Mouse (Mus musculus) cerebellum, postnatal 14 days (tissue): ENCODE results near the gene Phf1.

ENCODE experiments used
- DNase-seq, 2 experiments: peaks; one replicate each; pipeline ENCODE4 v3.0.0; 2021; ENCODE audit warnings: mixed read lengths in 2 of 2

Phf1 gene

DNA sequence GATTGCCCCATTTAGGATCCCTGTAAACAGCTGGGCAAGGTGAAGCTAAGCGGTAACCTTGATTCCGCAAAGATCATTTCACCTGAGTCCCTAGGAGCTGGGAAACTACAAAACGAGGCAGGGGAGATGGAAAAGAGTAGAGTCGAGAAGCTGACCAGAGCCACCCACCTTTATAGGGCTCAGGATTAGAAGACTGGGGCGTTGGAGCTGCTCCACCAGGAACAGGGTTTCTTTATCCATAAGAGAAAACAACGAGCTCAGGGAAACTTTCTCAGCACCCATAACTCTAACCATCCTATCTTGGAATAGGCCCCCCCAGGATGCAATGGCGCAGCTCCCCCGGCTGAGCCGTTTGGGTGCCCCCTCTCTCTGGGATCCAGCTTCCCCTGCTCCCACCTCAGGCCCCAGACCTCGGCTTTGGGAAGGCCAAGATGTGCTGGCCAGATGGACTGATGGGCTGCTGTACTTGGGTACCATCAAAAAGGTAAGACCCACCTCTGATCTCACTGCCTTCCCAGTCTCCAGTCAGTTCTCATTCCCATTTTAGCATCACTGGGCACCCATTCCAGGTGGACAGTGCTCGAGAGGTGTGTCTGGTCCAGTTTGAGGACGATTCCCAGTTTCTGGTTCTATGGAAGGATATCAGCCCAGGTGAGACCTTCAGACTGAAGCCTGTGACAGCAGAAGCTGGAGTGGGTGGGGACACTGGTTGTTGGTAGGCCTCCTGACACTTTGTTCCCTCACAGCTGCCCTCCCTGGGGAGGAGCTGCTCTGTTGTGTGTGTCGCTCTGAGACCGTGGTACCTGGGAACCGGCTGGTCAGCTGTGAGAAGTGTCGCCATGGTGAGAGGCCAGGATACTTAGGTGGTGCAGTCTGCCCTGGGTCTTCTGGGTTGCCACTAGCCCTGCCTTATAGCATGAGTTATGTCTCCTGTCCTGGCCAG lies 1.3 kb downstream of the Phf1 start:
- DNase-seq, result no peak

DNA sequence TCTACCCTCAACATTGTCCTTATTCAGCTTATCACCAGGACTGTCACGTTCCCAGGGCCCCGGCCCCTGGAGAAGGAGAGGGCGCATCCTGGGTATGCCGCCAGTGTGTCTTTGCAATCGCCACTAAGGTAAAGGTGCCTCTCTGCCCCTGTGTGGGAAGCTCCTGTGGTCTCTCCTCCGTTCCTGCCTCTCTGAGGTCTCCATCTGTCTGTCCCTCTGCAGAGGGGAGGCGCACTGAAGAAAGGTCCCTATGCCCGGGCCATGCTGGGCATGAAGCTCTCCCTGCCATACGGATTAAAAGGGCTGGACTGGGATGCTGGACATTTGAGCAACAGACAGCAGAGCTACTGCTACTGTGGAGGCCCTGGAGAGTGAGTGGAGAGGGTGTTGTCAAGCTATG lies 2.2 kb downstream of the Phf1 start:
- no peak for DNase-seq

DNA sequence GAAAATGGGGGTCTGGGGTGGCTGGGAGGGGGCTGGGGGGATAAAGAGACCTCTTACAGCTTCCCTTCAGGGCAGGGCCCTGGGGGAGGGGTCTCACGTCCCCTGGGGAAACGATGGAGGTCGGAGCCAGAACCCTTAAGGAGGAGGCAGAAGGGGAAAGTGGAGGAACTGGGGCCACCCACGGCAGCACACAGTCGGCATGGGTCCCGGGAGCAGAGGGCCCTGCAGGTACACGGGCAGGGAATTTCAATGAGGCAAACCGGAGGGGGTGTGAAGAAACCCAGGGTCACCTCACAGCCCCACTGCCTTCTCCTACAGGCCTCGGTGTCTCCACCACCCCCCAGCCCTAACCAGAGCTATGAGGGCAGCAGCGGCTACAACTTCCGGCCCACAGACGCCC lies 3.6 kb downstream of the Phf1 start:
- peak in 1 of 2 experiments; percentile 19 for DNase-seq

DNA sequence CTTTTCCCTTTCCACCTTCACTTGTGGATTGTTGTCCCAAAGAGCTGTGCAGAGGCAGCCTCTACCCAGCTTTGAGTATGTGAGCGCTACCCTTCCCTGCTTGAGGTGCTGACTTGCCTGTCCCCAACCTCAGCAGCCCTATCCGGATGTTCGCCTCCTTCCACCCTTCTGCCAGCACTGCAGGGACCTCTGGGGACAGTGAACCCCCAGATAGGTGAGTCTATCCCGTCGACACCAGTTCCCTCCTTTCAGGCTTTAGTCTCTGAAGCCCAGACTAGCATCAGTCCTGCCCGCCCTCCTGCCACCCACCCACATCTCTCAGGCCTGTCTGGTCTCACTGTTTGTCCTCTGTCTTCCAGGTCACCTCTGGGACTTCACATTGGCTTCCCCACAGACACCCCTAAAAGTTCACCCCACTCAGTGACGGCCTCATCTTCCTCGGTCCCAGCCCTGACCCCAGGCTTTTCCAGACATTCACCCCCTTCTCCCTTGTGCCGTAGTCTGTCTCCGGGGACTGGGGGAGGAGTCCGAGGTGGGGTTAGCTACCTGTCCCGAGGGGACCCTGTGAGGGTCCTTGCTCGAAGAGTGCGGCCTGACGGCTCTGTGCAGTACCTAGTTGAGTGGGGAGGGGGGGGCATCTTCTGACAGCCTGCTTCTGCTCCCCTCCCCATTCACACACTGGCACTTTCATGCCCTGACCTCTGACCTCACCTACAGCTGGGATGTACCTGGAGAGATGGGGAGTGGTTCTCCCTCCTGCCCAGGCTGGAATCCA lies 4.3 kb downstream of the Phf1 start:
- peak in 1 of 2 experiments; percentile 21 for DNase-seq

DNA sequence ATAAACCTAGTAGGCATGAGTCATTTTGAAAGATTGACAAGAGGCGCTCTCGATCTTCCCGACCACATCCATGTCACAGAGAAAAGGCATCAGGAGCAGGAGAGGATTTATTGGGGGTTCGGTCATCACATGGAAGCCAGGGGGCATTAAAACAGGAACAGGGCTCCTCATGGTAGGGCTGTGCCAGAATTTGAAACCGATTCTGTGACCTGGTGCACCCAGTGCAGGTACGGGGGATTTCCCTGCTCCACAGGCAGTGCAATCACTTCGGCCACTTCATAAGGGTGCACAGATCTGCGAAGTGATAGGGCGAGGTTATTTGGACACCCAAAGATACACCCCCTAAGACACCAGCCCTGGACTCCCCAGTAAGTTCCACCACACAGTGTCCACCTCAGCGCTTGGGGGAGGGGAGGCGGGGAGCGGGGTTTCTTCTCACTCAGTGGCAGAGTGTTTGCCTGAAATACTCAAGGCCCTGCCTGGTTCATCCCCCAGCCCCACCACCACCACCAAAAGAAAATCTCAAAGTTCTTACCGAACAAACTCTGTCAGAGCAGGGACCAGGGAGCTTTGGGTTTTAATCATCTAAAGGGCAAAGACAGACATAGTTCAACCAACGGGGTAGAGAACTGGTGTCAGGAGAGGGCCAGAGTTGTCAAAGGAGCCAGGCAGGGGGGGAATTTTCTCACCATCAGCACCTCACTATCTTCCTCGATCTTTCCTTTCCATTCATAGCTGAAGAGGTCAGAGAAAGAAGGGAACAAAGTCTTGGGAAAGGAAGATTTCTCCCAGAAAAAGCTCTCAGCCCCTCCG lies 5.2 kb downstream of the Phf1 start:
- DNase-seq, result peak in 1 of 2 experiments; percentile 29

DNA sequence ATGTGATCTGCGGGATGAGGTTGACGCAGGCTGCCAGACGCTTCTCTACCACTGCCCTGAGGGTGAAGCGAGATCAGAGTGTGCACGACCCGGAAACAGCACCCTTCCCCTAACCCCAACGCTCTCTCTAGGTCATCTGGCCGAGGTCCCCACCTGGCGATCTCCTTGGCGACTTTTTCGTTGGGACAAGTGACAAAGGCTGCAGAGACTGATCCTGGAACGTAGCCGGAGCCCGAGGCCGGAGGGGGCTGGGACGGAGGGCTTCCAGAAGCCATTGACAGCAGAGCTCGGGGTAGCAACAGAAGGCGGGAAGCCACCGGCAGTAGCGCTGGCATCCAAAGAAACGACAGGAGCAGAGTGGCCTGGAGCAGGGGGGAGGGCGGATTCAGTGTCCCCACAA lies 5.9 kb downstream of the Phf1 start:
- peak; percentile 55 to 62 for DNase-seq

DNA sequence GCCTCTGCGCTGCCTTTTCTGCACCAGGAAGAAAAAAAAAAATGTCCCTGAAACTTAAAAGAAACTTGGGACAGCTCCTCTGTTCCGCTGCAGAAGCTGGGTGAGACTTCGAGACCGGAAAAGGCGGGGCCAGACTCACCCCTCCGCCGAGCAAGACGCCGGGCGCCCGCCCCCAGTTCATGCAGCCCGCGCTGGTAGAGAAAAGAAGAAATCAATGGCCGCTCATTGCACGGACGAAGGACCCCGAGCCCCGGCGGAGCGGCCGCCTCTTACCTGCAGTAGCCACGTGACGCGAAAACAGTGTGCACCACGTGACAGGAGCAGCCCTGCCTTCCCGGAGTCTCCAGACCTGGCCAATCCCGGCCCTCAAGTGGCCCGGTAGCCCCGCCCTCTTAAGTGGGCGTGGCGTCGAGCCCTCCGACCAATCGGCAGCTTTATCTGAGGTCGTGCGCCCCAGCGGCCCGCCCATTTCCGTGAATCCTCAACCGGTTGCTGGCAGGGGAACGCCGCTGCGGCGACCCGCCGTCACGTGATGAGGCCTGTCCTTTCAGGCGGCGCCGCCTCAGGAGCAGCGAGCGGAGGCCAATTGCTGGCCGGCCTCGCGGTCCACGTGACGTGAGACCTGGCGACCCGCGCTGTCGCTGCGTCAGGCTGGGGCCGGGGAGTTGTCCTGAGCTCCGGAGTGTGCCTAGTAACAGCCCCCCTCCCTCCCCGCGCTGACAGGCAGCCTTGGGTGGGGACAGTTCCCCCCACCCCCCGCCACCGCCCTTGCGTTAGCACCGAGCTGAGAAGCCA lies 6.5 kb downstream of the Phf1 start, which contains the start of gene Cuta:
TSS of gene Cuta (minus strand) at position 392 of the 795 bp plus-strand sequence.
- DNase-seq, result peak; percentile 99 to 100

DNA sequence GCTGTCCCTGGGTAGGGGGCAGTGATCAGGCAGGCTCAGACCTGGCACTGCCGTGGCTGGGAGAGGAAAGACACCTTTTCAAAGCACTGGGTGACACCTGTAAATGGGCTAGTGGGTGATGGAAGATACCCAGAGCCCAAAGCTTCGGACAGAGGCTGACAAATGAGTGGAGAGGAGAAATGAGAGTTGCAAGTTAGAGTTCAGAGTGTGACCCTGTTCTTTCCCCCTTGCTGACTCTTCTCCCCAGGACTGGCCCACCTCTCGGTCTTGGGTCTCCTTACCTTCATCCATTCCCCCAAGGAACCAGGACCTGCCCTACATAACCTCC lies 7.1 kb downstream of the Phf1 start:
- peak in 1 of 2 experiments; percentile 39 for DNase-seq

DNA sequence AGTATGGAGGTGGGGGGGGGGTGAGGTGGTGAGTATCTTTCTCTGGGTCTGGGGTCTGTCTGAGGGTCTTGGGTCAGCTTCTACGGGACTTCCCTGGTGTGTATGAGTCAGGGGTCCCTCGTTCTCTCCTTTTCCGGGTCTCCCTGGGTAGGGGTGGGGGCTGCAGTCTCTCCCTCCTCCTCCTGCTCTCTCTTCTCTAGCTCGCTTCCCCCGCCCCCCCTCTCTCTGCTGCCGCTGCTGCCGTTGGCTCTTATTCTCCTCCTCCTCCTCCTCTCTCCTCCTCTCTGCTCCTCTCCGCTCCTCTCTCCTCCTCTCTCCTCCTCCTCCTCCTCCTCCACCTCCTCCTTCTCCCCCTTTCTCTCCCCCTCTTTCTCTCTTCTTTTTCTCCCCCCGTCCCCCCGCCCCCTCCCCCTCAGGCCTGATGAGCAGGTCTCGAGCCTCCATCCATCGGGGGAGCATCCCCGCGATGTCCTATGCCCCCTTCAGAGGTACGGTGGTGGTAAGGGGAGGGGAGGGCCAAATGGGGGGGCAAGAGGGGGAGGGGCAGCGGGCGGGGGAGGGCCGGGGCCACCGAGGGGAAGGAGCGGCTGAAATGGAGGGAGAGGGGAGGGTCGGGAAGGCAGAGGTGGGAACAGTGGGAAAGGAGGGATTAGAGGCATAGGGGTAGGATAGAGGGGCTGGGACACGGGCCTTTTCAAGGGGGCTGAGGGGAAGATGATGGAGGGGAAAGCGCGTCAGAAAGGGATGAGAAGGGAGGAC lies 8.4 kb downstream of the Phf1 start, which contains the start of gene Syngap1:
TSS of gene Syngap1 (plus strand) at position 223 of the 759 bp plus-strand sequence.
- peak; percentile 77 to 86 for DNase-seq

DNA sequence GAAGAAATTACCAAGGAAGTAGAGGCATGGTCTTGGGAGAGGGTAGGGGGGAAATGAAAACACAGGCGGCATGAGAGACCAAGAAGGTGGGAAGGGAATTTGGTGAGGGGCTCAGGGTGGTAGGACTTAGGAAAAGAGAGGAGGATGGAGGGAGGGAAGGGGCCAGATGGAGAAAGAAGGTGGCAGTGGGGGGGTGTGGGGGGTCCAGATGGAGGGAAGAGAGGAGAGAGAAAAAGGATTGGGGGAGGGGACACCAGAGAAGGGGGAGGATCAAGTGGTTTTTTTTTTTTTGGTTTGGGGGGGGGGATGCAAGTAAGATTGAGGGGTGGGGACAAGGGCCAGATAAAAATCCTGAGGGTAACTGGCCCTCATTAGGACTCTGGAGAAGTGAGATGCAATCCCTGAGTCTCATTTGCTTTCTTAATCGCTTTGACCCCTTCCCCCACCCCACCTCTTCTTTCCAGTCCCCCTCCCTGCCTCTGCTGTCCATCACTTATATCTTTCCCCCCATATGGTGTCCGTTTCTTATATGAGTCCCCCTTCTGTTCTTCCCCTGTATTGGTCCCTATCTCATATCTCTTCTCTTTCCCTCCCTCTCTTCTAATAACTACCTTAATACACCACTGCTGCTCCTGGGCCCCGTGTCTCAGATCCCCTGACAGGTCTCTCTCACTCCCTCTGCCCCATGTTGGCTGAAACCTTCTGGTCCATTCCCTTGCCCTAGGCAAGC lies 9.2 kb downstream of the Phf1 start:
- DNase-seq, result peak; percentile 33 to 59

DNA sequence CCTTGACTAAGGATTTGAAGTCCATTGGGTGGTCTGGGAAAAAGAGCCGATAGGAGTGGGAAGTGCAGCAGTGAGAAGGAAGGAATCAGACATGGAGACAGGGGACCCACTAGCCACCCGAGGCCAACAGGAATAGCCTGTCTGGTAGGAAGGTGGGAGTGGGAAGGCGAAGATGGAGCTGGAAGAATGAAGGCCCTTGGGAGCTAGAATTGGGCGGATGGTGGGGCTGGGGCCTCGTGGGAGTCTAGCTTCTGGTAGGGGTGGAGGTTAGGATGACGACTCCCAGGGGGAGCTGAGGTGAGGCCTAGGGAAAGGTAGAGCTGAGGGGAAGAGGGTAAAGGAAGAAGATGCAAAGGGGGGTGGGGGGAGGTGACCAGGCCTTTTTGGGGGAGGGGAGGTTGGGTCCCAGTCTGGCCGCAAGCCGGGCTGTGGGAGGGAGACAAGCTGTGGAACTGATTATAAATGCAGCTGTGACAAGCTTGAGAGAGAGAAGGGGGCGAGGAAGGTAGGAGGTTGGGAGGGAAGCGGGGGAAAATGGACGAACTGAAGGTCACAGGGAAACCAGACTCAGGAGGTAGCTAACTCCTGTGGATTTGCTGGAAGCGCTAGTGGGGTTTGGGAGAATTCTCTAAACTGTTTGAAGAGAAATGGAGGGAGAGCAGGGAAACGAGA lies 13.1 kb downstream of the Phf1 start:
- DNase-seq, result peak in 1 of 2 experiments; percentile 29

DNA sequence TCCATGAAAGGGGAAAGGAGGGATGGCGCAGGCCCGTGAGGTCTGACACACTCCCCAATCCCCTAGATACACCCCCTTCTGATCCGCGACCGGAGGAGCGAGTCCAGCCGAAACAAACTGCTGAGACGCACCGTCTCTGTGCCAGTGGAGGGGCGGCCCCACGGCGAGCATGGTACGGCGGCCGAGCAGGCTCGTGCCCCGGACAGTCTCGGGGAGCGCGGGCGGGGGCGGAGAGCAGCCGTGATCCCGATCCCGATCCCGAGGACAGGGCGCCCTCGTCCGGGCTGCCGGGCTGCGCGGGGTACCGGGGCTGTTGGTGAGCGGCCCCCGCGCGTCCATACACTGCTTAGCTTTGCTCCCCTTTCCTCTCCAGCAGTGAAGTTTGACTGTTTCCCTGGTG lies 13.7 kb downstream of the Phf1 start:
- peak; percentile 75 to 76 for DNase-seq

DNA sequence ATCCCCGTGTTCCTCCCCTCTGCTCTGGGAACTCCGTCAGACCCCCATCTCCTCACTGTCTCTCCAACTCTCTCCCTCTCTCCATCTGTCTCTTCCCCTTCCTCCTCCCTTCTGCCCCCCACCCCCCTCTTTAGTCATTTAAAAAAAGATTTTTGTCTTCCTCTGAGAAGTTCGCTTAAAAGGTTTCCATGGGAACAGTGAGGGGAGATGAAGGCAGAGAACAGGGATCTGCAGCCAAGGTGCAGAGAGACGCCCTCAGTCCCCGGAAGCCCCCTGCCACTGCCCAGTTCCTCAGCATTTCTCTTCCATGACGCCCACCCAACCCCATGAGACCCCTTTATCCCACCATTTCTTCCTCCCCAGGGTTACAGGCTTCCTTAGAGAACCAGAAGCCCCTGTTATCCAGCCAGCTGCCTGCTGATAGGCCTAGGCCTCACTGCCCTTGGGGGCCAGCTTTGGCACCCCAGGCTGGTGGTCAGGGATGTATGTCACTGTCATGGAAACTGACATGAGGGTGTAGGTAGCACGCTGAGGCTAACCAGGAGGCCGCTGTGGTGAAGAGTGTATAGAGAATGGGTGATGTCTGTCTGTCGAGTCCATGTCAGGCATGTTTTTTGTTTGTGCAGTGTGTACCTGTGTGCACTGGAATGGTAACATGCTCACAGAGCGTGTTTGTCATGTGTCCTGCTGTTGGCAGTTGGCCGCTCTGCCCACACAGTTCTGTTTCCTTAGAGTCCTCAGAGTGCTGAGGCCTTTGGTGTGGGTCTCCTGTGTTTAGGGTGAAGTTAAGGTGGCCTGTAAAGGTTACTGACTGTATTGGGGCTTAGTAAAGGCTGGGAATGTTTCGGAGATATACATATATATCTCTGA lies 14.6 kb downstream of the Phf1 start:
- peak in 1 of 2 experiments; percentile 26 for DNase-seq

DNA sequence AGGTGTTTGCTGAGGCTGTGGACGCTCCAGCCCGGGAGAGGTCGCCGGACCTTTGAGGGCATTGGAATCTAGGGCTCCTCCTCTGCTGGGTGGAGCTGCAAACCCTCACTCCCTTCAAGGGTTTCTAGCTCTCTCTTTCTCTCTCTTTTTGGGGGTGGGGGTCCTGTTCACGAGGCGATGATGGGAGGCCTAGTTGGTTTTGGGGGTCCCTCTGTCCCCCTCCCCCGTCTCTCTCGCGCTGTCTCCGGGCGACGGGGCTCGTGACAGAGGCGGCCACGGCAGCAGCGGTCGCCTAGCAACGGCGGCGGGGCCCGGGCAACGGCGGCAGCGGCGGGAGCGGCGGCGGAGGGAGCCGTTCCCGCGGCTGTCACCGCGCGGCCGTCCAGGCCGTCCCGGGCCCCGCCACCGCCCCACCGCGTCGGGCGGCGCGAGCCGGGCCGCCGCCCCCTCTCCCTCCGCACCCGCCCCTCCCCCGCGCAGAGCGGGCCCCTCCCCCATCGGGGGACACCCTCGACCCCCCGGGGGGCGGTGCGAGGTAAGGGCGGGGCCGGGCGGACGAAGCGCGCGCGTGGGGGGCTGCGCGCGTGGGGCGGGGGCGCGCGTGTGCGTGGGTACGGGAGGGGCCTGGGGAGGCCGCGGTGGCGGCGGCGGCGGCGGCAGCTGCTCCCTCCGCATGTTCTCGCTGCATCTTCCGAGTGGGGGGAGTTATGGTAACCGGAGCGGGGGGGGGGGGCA lies 15.6 kb downstream of the Phf1 start:
- peak; percentile 63 to 65 for DNase-seq

DNA sequence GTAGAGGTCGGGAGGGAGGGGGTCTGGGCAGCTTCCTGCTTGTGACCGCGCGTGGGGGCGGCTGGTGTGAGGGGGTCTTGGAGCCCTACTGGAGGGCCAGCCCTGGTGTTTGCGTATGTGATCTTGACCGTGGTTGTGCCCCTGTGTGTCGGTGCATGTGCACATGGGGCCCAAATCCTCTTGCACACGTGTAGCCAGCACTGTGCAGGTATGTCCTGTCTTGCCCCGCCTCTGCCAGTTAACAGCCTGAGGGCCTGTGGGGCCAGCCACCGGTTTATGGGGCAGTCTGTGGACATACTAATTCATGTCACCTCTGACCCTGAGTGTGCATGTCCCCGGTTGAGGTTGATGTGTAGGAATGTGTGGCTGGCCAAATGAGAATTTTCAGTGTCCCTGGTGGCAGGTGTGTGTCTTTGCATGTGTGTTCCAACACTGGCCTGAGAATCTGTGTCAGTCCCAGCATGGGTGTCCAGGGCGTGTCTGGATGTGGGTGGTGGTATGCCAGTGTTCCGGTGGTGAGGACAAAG lies 16.3 kb downstream of the Phf1 start:
- DNase-seq, result peak; percentile 38 to 53

DNA sequence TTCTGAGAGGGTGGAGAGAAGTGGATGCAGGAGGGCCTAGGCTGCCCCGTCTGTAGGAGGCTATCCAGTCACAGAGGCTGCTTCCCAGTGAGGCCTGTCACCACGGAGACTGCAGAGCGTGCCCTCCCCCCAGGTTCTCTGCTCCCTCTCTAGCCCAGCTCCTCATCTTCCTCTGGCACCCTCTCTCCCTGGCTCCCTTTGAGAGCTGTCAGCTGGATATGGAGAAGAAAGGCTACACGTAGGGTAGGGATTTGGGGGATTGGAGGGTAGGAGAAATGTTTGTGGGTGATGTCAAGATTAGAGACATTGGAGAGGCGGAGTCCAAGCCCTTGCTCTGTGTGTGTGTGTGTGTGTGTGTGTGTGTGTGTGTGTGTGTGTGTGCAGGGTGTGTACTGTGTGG lies 17.0 kb downstream of the Phf1 start:
- peak in 1 of 2 experiments; percentile 12 for DNase-seq

DNA sequence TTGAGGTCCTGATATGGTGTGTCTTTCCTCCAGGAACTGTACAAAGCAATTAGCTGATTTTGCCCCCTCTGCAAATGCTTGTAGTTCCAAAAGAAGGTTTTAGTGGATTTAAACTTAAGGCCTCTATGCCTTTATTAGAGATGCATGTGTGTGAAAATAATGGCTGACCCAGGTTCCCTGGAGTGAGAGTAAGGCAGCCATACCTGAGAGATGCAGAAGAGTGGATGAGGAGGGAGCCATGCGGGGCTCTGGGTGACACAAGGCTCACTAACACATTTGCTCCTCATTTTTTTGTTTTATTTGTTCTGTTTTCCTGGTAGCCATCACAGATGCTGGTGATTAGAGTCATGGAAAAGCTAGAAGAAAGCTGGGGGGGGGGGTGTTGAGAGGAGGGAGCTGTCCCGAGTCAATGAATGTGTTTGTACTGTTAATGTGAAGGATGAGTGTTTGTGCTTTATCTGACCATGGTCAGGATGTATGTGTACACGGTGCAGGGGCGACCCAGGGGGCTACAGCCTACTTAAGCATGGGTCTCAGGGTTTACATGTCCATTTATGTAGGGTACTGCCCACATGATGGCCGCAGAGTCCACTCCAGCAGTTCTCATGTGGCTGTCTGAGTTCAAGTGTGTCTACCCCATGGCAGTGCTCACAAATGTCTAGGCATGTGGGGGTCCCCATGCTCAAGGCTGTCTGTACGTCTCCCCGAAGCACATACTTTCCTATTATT lies 17.9 kb downstream of the Phf1 start:
- no peak for DNase-seq
